Mouse (Mus musculus): ENCODE data around the gene Iars2. TPM values are rescaled to one million over a fixed set of nuclear protein-coding genes. Genes with fewer than 3 reads are reported as not detected.

The Iars2 gene
- polyA plus RNA-seq, 1 experiment from 2014 or later: 27.6 TPM

DNA sequence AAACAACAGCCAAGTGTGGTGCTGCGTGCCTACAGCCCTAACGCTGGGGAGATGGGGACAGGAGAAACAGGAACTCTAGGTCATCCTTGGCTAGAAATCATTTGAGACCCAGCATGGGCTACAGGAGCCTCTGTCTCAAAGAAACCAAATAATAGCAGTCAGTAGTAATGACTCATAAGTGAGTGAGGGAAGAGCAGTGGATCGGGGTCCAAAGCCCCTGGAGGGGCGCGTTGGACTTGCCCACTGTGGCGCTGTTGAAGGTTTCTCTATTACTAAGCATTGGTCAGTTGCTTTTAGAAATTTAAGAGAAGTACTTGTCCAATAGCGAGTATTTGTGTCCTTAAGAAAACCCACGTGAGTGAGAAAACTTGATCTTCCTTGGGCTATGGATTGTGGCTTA, 24.2 kb upstream of the Iars2 start:
- ATAC-seq (ENCODE audit: insufficient number of reproducible peaks, low FRiP score, low TSS enrichment, low read depth): no peak
- Histone ChIP-seq H3K4me2 (no peak overlapping the region), H3K27me3 (no peaks in the 10 kb centered on the region), H3K36me3 (peaks cover 85% of the 10 kb centered on the region), H3K27ac (no peak overlapping the region), H3K4me3 (no peak overlapping the region), H3K9me3 (no peaks in the 10 kb centered on the region), H3K4me1 (no peaks in the 10 kb centered on the region), H3K9ac (no peak overlapping the region)
- WGBS: 95% methylated on average over 8 of the region's 8 CpGs

DNA sequence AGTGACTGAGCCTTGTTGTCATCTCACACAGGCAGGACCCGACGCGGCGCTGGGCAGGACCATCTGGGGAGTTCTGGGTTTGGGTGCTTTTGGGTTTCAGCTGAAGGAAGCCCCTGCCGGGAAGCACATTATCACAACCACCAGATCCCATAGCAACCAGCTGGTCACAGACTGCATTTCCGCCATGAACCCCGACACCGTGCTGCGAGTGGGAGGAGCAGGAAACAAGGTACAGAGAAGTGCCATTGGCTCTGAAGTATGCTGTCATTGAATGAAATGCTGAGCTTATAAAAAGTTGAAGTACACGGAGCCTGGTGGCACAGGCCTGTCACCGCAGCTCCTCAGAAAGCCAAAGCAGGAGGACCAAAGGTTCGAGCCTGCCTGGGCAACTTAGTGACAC, 23.0 kb upstream of the Iars2 start:
- Histone ChIP-seq H3K27ac (no peak overlapping the region), H3K4me2 (no peak overlapping the region), H3K9me3 (no peaks in the 10 kb centered on the region), H3K4me3 (no peak overlapping the region), H3K9ac (no peak overlapping the region), H3K27me3 (no peaks in the 10 kb centered on the region), H3K4me1 (no peaks in the 10 kb centered on the region), H3K36me3 (peaks cover 88% of the 10 kb centered on the region)
- no peak for ATAC-seq (ENCODE audit: insufficient number of reproducible peaks, low FRiP score, low TSS enrichment, low read depth)
- WGBS: 89% methylated on average over 12 of the region's 12 CpGs

DNA sequence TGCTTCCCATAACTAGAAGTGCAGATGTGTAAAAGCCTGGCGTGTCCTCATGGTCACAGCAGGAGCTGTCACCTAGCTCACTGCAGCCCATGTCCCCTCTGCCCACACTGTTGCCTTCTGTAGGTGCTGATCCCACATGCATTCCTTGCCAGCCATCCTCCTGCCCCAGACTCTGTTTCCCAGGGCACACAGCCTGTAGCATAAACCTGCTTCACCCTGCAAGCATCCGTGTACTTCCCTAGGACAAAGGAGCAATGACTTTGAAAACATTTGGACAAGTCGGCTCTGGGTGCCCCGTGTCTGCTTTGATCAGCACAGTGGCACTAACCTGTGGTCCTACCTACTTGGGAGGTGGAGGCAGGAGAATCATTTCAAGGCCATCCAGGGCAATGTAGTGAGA, 21.4 kb upstream of the Iars2 start:
- ATAC-seq (ENCODE audit: insufficient number of reproducible peaks, low FRiP score, low TSS enrichment, low read depth): no peak
- no peak overlapping the region for H3K9ac ChIP-seq
- H3K9me3 ChIP-seq: no peaks in the 10 kb centered on the region
- peaks cover 93% of the 10 kb centered on the region for H3K36me3 ChIP-seq
- no peaks in the 10 kb centered on the region for H3K4me1 ChIP-seq
- H3K27me3 ChIP-seq: no peaks in the 10 kb centered on the region
- H3K4me3 ChIP-seq: no peak overlapping the region
- H3K4me2 ChIP-seq: no peak overlapping the region
- 94% methylated on average over 4 of the region's 4 CpGs for WGBS
- no peak overlapping the region for H3K27ac ChIP-seq

DNA sequence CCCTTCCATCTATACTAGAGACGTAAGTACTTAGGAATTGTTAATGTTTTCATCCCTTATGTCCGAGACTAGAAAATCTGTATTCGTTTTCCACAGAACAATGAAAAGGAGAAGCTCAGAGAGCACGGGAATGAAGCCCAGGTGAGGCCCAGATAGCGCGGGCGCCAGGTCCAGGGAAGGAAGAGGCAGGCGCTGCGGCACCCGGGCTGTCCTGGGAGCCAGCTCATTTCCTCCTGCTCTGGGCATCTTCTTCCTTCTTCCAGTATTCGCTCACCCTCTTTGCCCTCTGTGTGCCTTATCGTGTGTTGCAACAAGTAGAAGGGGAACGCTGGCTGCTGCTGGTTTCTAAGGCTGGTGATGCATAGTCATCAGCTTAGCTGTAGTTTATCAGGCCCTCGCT, 20.5 kb upstream of the Iars2 start:
- Histone ChIP-seq H3K9ac (no peak overlapping the region), H3K4me3 (no peak overlapping the region), H3K27ac (no peak overlapping the region), H3K27me3 (no peaks in the 10 kb centered on the region), H3K36me3 (peaks cover 94% of the 10 kb centered on the region), H3K9me3 (no peaks in the 10 kb centered on the region), H3K4me1 (no peaks in the 10 kb centered on the region), H3K4me2 (no peak overlapping the region)
- ATAC-seq (ENCODE audit: insufficient number of reproducible peaks, low FRiP score, low TSS enrichment, low read depth): no peak
- 93% methylated on average over 14 of the region's 14 CpGs for WGBS

DNA sequence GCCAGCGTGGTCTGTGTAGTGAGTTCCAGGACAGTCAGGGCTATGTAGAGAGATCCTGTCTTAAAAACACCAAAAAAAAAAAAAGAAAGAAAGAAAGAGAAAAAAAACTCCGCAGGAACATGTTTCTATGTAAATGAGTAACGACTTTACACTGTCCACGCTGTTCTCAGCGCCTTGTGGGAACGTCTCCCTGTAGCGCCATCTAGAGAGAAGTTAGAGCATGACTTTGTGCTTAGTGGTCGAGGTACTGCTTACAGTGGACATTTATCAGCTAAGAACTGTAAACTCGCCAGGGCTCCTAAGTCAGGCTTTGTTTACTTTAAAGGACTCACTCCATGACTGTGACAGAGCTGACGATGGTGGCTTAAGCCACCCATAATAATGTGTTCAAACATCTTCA, 17.0 kb upstream of the Iars2 start:
- 82% methylated on average over 10 of the region's 10 CpGs for WGBS
- Histone ChIP-seq H3K27me3 (no peaks in the 10 kb centered on the region), H3K4me3 (no peak overlapping the region), H3K9me3 (no peaks in the 10 kb centered on the region), H3K4me1 (no peaks in the 10 kb centered on the region), H3K4me2 (no peak overlapping the region), H3K9ac (no peak overlapping the region), H3K36me3 (peaks cover 92% of the 10 kb centered on the region), H3K27ac (no peak overlapping the region)
- no peak for ATAC-seq (ENCODE audit: insufficient number of reproducible peaks, low FRiP score, low TSS enrichment, low read depth)

DNA sequence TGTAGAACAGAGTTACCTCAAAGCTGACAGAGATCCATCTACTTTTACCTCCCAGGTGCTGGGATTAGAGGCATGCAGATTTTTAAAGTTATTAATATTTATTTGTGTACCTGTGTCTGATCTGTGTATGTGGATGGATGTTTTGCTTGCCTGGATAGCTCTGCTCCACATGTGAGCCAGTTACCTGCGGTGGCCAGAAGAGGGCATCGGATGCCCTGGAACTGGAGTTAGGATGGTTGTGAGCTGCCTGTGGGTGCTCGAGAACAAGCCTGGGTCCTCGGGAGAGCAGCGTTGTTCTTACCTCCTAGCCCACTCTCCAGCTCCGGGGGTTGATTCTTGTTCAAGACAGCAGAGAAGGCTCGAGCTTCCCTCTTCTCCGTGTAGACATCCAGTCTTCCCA, 14.2 kb upstream of the Iars2 start:
- no peaks in the 10 kb centered on the region for H3K27me3 ChIP-seq

DNA sequence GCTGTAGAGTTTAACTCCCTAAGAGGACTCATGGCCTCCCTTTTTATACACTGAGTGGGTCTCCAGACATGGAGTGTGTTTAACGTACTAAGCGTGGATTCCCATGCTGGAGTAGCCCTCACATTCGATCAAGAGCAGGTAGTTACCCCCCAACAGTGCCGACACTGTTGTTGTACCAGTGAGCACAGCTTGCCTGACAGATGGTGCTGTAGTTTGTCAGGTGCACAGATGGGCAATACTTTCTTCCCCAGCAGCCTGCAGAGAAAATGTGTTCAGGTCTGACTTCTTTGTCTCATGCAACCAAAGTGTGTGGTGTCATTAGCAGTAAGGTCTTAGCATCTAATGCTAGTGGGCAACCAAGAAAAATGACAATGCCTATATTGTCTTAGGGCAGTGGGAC, 13.2 kb upstream of the Iars2 start:
- no peak for ATAC-seq (ENCODE audit: insufficient number of reproducible peaks, low FRiP score, low TSS enrichment, low read depth)

More for the DNA sequence above, 14.2 kb upstream of the Iars2 start:
- ATAC-seq (ENCODE audit: insufficient number of reproducible peaks, low FRiP score, low TSS enrichment, low read depth): no peak
- 84% methylated on average over 8 of the region's 8 CpGs for WGBS
- Histone ChIP-seq H3K27ac (no peak overlapping the region), H3K4me3 (no peak overlapping the region), H3K36me3 (peaks cover 84% of the 10 kb centered on the region), H3K9ac (no peak overlapping the region), H3K4me2 (no peak overlapping the region), H3K9me3 (no peaks in the 10 kb centered on the region), H3K4me1 (no peaks in the 10 kb centered on the region)

DNA sequence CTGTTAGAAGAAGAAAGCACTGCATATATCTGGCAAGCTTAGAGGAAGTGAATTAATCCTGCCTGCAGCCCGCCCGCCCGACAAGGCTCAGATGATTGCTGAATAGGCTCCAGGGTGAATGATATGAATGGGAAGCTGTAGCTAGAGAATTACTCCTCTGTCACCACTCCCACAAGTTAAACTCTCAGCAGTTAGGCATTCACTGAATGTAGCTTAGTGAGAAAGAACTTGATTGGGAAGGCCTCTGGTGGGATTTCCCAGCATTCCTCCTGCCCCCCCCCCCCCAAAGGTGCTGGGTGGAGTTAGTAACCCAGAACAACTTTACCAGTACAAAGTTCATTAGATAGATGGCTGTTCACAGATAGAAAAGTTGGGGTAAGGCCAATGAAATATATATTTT, 7.3 kb upstream of the Iars2 start:
- H3K9me3 ChIP-seq: no peaks in the 10 kb centered on the region
- WGBS: 54% methylated on average over 3 of the region's 3 CpGs
- no peak for ATAC-seq (ENCODE audit: insufficient number of reproducible peaks, low FRiP score, low TSS enrichment, low read depth)

More for the DNA sequence above, 13.2 kb upstream of the Iars2 start:
- Histone ChIP-seq H3K4me3 (no peak overlapping the region), H3K4me1 (no peaks in the 10 kb centered on the region), H3K4me2 (no peak overlapping the region), H3K9me3 (no peaks in the 10 kb centered on the region), H3K27me3 (no peaks in the 10 kb centered on the region), H3K27ac (no peak overlapping the region), H3K9ac (no peak overlapping the region), H3K36me3 (peaks cover 77% of the 10 kb centered on the region)
- 90% methylated on average over 4 of the region's 4 CpGs for WGBS

DNA sequence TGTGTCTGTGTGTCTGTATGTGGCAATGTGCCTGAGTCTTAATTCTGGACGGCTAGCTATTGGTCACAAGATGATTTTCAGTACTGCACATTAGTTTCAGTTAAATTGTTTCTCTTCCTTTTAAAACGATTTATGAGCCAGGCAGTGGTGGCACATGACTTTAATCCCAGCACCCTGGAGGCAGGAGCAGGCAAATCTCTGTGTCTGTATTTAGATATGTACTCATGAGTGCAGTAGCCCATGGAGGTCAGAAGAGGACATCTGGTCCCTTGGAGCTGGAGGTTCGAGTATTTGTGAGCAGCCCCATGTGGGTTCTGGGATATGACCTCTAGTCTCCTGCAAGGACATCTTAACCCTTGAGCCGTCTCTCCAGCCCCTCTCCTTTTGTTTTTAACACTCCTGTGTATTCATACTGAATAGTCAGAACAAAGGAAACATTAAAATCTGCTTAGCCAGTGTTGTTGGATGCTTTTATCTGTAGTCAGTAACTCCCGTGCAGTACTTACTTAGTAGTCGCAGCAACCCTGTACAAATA, 6.1 kb upstream of the Iars2 start:
- no peaks in the 10 kb centered on the region for H3K9me3 ChIP-seq
- no peak overlapping the region for H3K27ac ChIP-seq
- H3K36me3 ChIP-seq: peaks cover 16% of the 10 kb centered on the region
- H3K4me1 ChIP-seq: peaks cover 11% of the 10 kb centered on the region
- ATAC-seq (ENCODE audit: insufficient number of reproducible peaks, low FRiP score, low TSS enrichment, low read depth): no peak
- no peak overlapping the region for H3K4me3 ChIP-seq
- H3K9ac ChIP-seq: no peak overlapping the region
- no peak overlapping the region for H3K4me2 ChIP-seq
- 76% methylated on average over 6 of the region's 6 CpGs for WGBS
- H3K27me3 ChIP-seq: no peaks in the 10 kb centered on the region

More for the DNA sequence above, 7.3 kb upstream of the Iars2 start:
- Histone ChIP-seq H3K4me1 (peaks cover 9% of the 10 kb centered on the region), H3K27ac (no peak overlapping the region), H3K36me3 (peaks cover 24% of the 10 kb centered on the region), H3K4me3 (no peak overlapping the region), H3K4me2 (no peak overlapping the region), H3K9ac (no peak overlapping the region), H3K27me3 (no peaks in the 10 kb centered on the region)

DNA sequence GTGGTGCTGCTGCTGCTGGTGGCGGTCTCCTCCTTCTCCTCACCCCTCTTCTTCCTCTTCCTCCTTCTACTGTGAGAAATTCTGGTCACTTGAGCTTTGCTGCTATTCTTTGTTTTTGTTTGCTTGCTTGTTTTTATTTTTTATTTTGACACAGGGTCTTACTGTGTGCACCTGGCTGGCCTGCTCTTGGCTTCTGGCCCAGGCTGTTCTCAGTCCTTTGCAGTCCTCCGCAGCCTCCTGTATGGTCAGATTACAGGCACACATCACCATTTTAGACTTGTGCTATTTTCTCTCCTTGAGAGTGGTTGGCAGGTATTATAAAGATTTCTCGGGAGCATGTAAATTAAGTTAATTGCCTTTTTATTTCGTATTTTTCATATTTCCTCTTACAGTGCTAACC, 4.9 kb upstream of the Iars2 start:
- Histone ChIP-seq H3K27ac (no peak overlapping the region), H3K4me2 (no peak overlapping the region), H3K4me3 (no peak overlapping the region), H3K27me3 (no peaks in the 10 kb centered on the region), H3K9ac (no peak overlapping the region), H3K9me3 (no peaks in the 10 kb centered on the region), H3K4me1 (peaks cover 15% of the 10 kb centered on the region), H3K36me3 (peaks cover 9% of the 10 kb centered on the region; the same call in 1 of the 2 replicates)
- ATAC-seq (ENCODE audit: insufficient number of reproducible peaks, low FRiP score, low TSS enrichment, low read depth): no peak
- WGBS: 86% methylated on average over 4 of the region's 4 CpGs

DNA sequence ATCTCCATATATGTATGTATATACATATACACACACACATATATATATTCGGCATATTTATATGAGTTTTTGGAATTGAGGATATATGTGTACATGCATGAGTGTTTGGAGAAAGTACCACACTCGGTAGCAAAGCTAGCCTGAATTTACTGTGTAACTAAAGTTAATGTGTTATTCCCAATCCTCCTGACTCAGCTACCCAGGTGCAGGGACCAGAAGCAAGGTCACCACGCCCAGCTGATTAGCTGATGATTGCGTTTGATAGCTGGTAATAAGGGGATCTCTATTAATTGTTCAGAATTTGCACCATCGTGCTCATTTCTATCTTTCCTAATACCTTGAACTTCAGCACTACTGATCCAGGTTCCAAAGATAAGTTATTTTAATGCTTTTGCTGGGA, 4.5 kb upstream of the Iars2 start:
- Histone ChIP-seq H3K4me1 (peaks cover 15% of the 10 kb centered on the region), H3K27ac (no peak overlapping the region), H3K9me3 (no peaks in the 10 kb centered on the region), H3K27me3 (no peaks in the 10 kb centered on the region), H3K4me2 (no peak overlapping the region), H3K36me3 (peaks cover 5% of the 10 kb centered on the region; the same call in 1 of the 2 replicates), H3K9ac (no peak overlapping the region), H3K4me3 (no peak overlapping the region)
- no peak for ATAC-seq (ENCODE audit: insufficient number of reproducible peaks, low FRiP score, low TSS enrichment, low read depth)
- WGBS: 88% methylated on average over 5 of the region's 5 CpGs

DNA sequence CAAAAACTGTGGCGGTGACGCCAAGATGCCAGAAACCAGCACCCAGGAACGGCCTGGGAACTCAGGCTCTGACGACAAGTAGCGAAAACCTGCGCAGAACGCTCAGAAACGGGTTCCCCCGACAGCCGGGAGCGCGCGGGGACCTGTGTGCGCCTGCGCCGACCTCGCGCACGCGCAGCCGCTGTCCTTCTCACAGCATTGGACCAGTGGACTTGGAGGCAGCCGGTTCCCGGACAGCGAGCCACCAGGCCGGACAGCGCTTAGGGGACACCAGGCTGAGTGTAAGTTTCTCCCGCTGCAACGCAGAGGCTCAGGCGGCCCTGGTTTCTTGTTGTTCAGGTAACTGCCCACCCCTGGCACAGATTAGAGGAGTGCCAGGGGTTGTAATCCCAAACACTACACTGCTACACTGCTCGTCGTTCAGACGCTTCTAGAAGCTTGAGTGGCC, 2.8 kb upstream of the Iars2 start, which contains the start of gene Bpnt1:
TSS of gene Bpnt1 (plus strand) at position 167 of the 448 bp plus-strand sequence.
- peak; percentile 81 for ATAC-seq (ENCODE audit: insufficient number of reproducible peaks, low FRiP score, low TSS enrichment, low read depth)
- Histone ChIP-seq H3K4me1 (peaks cover 17% of the 10 kb centered on the region), H3K4me2 (peak within 1 kb of the TSS; percentile 66), H3K9ac (peak within 1 kb of the TSS; percentile 64), H3K4me3 (peak within 1 kb of the TSS; percentile 57), H3K27me3 (no peaks in the 10 kb centered on the region), H3K36me3 (peaks cover 4% of the 10 kb centered on the region), H3K27ac (peak within 1 kb of the TSS; percentile 93), H3K9me3 (no peaks in the 10 kb centered on the region)
- under 1% methylated on average over 32 of the region's 32 CpGs for WGBS

DNA sequence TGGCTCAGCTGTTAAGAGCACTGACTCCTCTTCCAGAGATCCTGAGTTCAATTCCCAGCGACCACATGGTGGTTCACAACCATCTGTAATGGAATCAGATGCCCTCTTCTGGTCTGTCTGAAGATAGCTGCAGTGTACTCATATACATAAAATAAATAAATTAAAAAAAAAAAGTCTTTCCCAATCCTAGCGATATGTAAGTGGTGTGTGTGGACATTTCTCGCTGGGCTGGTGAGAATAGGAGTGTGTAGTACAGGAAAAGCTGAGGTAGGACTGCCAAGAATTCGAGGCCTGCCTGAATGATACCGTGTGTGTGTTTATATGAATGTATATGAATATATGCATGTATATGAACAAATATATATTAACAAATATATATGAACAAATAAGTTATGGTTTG, 2.2 kb upstream of the Iars2 start:
- 45% methylated on average over 5 of the region's 5 CpGs for WGBS
- H3K4me1 ChIP-seq: peaks cover 17% of the 10 kb centered on the region
- no peak for ATAC-seq (ENCODE audit: insufficient number of reproducible peaks, low FRiP score, low TSS enrichment, low read depth)

More for the DNA sequence above, 2.2 kb upstream of the Iars2 start:
- Histone ChIP-seq H3K4me2 (peak overlapping the region; percentile 66; the same call in 1 of the 2 replicates), H3K27me3 (no peaks in the 10 kb centered on the region), H3K27ac (no peak overlapping the region), H3K9ac (no peak overlapping the region), H3K4me3 (peak overlapping the region; percentile 57), H3K36me3 (peaks cover 10% of the 10 kb centered on the region), H3K9me3 (no peaks in the 10 kb centered on the region)

Data from limb, embryonic 15.5 days (tissue).